Mouse (Mus musculus) embryonic facial prominence, embryonic 11.5 days (tissue): ENCODE measurements at regions not wholly inside any gene's neighbourhood (a gene's known extent, or its start where the extent isn't known, plus 50 kb on each side); places are given as distances from the start of the nearest gene placed in this dataset.

Source experiments
- ATAC-seq: fragments of 200-750 bp; cut with Nextera tagmentation; replicated peaks from 2 replicates; pipeline ENCODE4 v1.8.0; 2017; ENCODE audit warnings: low read depth; ENCODE audit not compliant: insufficient number of reproducible peaks, low FRiP score, low TSS enrichment
- DNase-seq: peaks from one replicate; pipeline ENCODE4 v3.0.0-alpha.2; 2015; ENCODE audit warnings: low spot score
- H3K27ac ChIP-seq: fragments of 300-500 bp; sonication (generic); replicated peaks from 2 replicates; pipeline ENCODE4 v1.5.1; 2014; ENCODE audit warnings: mild to moderate bottlenecking, low read depth, low read length, control low read depth
- H3K27me3 ChIP-seq: fragments of 300-500 bp; sonication (generic); 2 replicates; pipeline ENCODE4 v1.6.1; 2014; ENCODE audit warnings: mild to moderate bottlenecking, low read length, moderate library complexity, mixed read lengths; ENCODE audit not compliant: control insufficient read depth, insufficient read depth
- H3K36me3 ChIP-seq: fragments of 300-500 bp; sonication (generic); replicated peaks from 2 replicates; pipeline ENCODE4 v1.6.1; 2014; ENCODE audit warnings: low read depth, mild to moderate bottlenecking, low read length, moderate library complexity, mixed read lengths; ENCODE audit not compliant: control insufficient read depth, insufficient read depth
- H3K4me1 ChIP-seq: fragments of 300-500 bp; sonication (generic); 2 replicates; pipeline ENCODE4 v1.6.1; 2014; ENCODE audit warnings: low read length, mixed read lengths; ENCODE audit not compliant: control insufficient read depth, insufficient read depth
- H3K4me2 ChIP-seq: fragments of 300-500 bp; sonication (generic); 2 replicates; pipeline ENCODE4 v1.6.1; 2014; ENCODE audit warnings: low read depth, mild to moderate bottlenecking, control low read depth, low read length, moderate library complexity
- H3K4me3 ChIP-seq: fragments of 300-500 bp; sonication (generic); 2 replicates; pipeline ENCODE4 v1.5.1; 2014; ENCODE audit warnings: low read depth, low read length, control low read depth
- H3K9ac ChIP-seq: fragments of 300-500 bp; sonication (generic); replicated peaks from 2 replicates; pipeline ENCODE4 v1.6.1; 2014; ENCODE audit warnings: mild to moderate bottlenecking, control low read depth, low read length
- H3K9me3 ChIP-seq: fragments of 300-500 bp; sonication (generic); replicated peaks from 2 replicates; pipeline ENCODE4 v1.6.1; 2016; ENCODE audit warnings: mild to moderate bottlenecking, low read length, inconsistent platforms, mixed read lengths; ENCODE audit not compliant: control insufficient read depth
- WGBS: fragments of 180-500 bp; shearing (Covaris S2); extraction: QIAGEN DNeasy Blood & Tissue Kit; methylation state at CpG from one replicate; pipeline ENCODE4 v1.1.7; 2014; 5-methylcytosine and 5-hydroxymethylcytosine counted together

DNA sequence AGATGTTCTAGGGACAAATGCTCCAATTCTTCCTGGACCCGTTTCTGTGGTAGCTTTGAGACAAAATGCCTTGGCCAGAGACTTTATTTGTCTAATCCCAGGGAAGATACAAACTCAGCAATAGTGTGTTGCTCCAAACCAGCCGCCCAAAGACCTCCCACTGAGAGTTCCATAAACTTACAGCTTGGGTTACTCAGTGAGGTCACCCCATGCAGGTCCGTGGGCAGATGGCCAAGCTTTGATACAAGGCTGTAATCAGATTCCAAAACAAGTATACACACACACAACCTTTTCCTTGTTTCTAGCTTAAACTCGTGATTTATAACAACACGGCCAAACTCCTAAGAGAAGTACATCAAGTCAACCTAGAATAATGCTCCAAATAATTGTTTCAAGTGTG lies 64.6 kb upstream of the Hspb3 start:
- DNase-seq: peak; percentile 52
- Histone ChIP-seq H3K27me3 (no peaks in the 10 kb centered on the region), H3K4me2 (no peak overlapping the region)

DNA sequence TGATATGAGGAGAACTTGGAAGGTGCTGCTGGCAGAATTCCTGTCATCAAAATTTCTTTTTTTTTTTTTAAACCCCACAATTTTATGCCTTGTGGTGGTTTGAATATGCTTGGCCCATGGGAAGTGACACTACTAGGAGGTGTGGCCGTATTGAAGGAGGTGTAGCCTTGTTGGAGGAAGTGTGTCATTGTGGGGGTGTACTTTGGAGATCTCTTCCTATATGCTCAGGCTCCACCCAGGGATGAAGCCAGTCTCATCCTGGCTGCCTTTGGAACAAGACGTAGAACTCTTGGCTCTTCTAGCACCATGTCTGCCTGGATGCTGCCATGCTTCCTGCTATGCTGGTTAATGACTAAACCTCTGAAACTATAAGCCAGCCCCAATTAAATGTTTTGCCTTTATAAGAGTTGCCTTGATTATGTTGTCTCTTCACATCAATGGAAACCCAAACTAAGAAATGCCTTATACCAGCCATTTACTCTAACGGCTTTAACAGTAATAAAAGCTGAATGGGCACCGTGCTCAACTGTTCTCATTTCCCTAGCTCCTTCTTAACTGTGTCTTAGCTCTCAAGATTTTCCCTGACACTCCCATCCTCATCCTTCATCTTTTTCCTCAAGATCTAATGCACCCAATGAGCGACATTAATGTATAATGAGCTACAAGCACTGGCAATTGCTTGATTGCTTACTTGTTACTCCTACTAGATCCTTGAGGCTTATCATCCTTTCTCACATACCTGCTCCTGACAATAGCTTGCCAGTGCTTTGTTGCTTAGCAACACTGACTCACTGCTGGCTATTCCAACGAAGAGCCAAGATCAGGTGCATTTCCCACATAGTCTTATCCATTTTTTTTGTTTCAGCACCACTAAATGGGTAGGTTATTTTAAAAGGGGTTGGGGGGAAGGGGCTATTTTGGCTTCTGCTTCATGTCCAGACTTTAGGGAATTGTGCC lies 61.7 kb upstream of the Hspb3 start:
- H3K4me1 ChIP-seq: no peaks in the 10 kb centered on the region
- ATAC-seq (no peak), DNase-seq (no peak)
- no peaks in the 10 kb centered on the region for H3K27me3 ChIP-seq
- no peak overlapping the region for H3K27ac ChIP-seq
- 78% methylated on average over 6 of the region's 6 CpGs for WGBS
- H3K9me3 ChIP-seq: no peaks in the 10 kb centered on the region
- H3K9ac ChIP-seq: no peak overlapping the region
- H3K4me3 ChIP-seq: no peak overlapping the region
- H3K36me3 ChIP-seq: no peaks in the 10 kb centered on the region
- no peak overlapping the region for H3K4me2 ChIP-seq

More for the DNA sequence above, 64.6 kb upstream of the Hspb3 start:
- no peaks in the 10 kb centered on the region for H3K9me3 ChIP-seq
- 41% methylated on average over 5 of the region's 5 CpGs for WGBS
- H3K4me3 ChIP-seq: no peak overlapping the region
- ATAC-seq: no peak
- H3K4me1 ChIP-seq: no peaks in the 10 kb centered on the region; the same call in 1 of the 2 replicates
- H3K27ac ChIP-seq: no peak overlapping the region
- no peaks in the 10 kb centered on the region for H3K36me3 ChIP-seq
- no peak overlapping the region for H3K9ac ChIP-seq

GRCm38 (mm10) chr13:113715231-113715630 lies 51.8 kb upstream of the Hspb3 start:
- no peak overlapping the region for H3K4me2 ChIP-seq
- no peak overlapping the region for H3K9ac ChIP-seq
- ATAC-seq (no peak), DNase-seq (no peak)
- no peaks in the 10 kb centered on the region for H3K9me3 ChIP-seq
- no peak overlapping the region for H3K27ac ChIP-seq
- no peaks in the 10 kb centered on the region for H3K27me3 ChIP-seq
- WGBS: 88% methylated on average over 4 of the region's 4 CpGs
- H3K4me3 ChIP-seq: no peak overlapping the region
- no peaks in the 10 kb centered on the region for H3K4me1 ChIP-seq
- H3K36me3 ChIP-seq: no peaks in the 10 kb centered on the region

- H3K27ac ChIP-seq: no peak overlapping the region
- no peak overlapping the region for H3K4me2 ChIP-seq
- no peaks in the 10 kb centered on the region for H3K4me1 ChIP-seq
- H3K27me3 ChIP-seq: no peaks in the 10 kb centered on the region
- H3K36me3 ChIP-seq: no peaks in the 10 kb centered on the region
- no peak overlapping the region for H3K4me3 ChIP-seq
- H3K9ac ChIP-seq: no peak overlapping the region
- no peak for ATAC-seq
- WGBS: 58% methylated on average over 4 of the region's 4 CpGs
- peak; percentile 31 for DNase-seq
- no peaks in the 10 kb centered on the region for H3K9me3 ChIP-seq
Observed at GRCm38 (mm10) chr13:113713844-113714243, 50.4 kb upstream of the Hspb3 start.
